Mouse (Mus musculus) R1 (cell line): ENCODE measurements at regions not wholly inside any gene's neighbourhood (a gene's known extent, or its start where the extent isn't known, plus 50 kb on each side); places are given as distances from the start of the nearest gene placed in this dataset.
"Not testable (repeated sequence)": the region's sequence is repeated elsewhere in the genome, so short reads cannot be mapped to it uniquely, and the experiment has no call there.

ENCODE experiments used
- DNase-seq: peaks from one replicate; pipeline ENCODE4 v3.0.0-alpha.2; 2018; ENCODE audit warnings: low read depth, low spot score

DNA sequence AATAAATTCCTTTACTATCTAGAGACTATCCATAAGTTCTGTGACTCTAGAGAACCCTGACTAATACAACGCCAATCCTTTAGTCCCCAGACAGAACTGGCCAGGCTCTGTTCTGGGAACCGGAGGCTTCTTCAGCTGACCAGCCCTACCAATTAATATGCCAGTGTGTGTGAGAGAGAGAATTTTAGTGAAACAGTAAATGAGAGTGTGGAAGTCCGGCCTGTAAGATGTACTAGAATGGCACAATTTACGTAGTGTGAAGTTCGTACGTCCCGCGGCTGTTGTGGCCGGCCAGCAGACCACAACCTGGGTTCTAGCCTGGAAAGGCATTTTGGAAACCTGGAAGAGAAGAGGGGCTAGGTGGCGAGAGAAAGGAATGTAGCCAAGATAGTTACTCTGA lies 83.7 kb upstream of the Lemd2 start:
- DNase-seq: not testable (repeated sequence)

DNA sequence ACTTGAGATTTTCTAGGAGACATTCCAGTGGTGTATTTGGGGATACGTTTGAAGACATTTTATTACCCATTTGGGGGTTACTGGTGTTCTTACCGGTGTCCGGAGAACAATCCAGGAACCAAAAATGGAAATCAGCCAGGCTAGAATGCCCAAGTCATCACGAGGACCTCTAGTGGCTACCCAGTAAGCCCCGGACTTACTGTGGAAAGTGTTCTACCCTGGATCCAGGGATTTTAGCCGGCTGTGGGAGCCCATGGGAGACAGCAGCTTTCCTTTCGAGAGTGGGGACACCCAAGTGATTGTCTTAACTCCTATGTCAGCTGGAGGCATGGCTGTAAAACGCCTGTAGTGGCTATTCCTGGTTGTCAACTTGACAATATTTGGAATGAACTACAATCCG lies 77.0 kb upstream of the Lemd2 start:
- no peak for DNase-seq

- DNase-seq: not testable (repeated sequence)
These were observed 75.4 kb upstream of the Lemd2 start for GRCm38 (mm10) chr17:27279491-27280288.

DNA sequence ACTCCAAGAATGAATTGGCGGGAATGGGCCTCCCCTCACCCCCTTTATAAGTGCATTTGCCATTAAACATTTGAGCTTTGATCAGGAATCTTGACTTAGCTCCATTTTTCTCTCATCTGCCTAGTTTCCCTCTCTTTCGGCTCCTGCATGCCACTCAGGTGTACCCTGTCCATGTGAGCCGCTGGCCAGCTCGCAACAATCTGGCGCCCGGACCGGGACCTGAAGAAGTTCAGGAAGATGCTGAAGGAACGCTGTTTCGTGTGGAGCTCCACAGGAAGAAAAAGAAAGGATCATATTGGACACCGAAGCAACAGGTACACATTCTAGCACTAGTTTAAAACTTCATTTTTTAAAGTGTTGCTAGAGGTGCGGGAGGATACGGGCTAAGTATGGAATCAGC lies 73.5 kb upstream of the Lemd2 start:
- DNase-seq: not testable (repeated sequence)

DNA sequence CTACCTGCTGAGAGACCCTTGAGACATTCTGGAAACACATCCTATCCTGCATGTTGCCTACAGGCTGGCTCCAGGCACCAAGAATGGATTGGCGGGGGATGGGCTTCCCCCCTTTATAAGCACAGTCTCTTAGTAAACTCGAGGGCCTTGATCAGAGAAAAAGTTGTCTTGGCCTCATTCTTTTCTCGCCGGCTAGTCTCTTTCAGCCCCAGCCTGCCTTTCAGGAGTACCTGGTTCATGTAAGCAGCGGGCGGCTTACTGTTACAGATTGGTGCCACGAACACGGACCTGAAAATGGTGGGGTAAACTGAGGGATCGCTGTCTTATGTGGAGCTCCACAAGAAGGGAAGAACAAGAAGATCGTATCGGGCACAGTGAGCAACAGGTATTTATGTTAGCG lies 67.5 kb upstream of the Lemd2 start:
- not testable (repeated sequence) for DNase-seq

GRCm38 (mm10) chr17:27270776-27271175 lies 66.5 kb upstream of the Lemd2 start:
- DNase-seq: not testable (repeated sequence)

GRCm38 (mm10) chr17:27264607-27265006 lies 60.3 kb upstream of the Lemd2 start:
- not testable (repeated sequence) for DNase-seq

GRCm38 (mm10) chr17:27262607-27263006 lies 58.3 kb upstream of the Lemd2 start:
- DNase-seq: no peak

DNA sequence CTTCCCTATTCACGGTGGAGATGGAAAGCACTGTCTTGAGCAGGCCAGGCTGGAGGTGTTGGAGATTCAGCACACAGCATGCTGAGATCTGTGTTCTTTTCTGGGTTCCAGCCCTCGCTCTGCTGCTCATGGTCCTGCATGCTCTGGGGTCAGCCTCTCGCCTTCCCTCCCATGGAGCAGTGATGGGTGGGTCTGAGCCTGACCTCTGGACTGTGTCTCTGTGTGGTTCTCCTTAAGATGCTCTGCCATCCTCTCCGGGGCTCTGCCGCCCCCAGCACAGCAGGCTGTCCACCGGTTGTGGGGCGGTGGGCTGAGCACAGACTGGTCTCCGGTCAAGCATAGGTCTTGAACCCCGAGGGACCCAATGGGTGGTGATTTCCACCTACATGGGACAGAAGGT lies 57.7 kb upstream of the Lemd2 start:
- no peak for DNase-seq

DNA sequence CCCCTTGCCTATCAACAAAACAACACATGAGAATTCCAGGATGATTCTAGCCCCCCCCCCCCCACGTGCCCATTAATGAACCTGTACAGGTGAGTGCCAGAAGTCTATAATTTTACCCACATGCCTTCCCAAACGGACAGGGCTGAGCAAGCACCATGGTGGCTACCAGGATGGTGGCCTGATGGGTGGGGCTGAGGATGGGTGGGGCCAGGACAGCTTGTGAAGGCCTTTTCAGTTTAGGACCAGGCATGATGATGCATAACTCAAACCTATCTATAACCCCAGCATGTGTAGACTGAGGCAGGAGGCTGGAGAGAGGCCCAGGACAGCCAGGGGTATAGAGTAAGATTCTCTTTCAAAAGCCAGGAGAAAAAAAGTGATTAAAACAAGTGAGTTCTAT lies 57.0 kb upstream of the Lemd2 start:
- DNase-seq: no peak

DNA sequence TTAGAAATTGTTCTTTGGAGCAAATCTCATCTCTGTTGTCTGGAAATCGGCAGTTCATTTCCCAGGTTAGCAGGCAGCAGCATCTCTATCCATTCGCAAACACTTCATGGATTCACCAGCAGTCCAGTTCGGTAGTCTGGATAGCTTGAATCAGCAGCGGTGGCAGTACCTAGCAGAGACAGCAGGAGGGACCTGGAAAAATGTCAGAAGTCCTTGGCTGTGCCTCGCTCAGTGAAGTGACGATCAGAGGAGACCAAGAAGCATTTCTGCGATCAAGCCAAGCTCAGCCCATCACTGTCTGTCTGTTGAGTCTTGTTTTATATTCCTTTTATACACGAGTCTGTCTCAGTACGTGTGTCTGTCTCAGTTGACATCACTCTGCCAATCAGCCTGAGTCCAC lies 55.8 kb upstream of the Lemd2 start:
- no peak for DNase-seq

DNA sequence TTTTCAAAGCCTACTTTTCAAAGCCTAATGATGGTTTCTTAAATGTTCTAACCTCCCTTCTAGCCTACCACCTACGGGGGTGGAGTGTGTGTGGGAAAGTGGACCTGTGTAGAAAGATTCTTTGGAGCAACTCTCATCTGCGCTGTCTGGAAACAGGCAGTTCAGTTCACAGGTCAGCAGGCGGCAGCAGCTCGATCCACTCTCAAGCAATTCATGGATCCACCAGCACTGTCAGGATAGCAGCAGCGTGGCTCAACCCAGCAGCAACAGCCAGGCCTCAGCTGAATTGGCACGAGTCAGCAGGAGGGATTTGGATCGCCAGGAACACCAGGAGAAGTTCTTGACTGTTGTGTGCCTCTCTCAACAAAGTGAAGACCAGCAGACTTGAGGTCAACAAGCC lies 53.1 kb upstream of the Lemd2 start:
- peak; percentile 42 for DNase-seq

GRCm38 (mm10) chr17:27255804-27256203 lies 51.5 kb upstream of the Lemd2 start:
- DNase-seq: no peak
